Comparison of ENCODE assay signal across 8 mouse cellular contexts in the genomic region with DNA sequence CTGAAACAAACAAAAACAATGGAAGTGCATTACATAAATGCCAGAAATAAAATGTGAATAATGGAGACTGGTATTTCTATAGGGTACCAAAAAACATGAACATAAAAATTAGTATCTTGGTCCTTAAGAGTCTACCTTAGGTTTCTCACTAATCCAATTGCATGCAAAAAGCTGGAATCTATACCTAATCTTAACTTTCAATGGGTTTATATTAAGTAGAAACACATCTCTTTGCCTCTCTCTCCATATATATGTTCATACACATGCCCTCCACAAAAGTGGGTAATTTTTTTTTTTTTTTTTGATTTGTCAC. TPM values are rescaled to one million over a fixed set of nuclear protein-coding genes. Genes with fewer than 3 reads are reported as not detected.
DNase-seq lines count a peak whose midpoint lies in the region; ATAC-seq lines count a peak whose summit lies in the region.

Smim10l1 (plus strand) TSS at position 301 of the 313 bp plus-strand sequence.

- H3K4me1 ChIP-seq in kidney, embryonic 15.5 days = no peaks in the 10 kb centered on the region
- H3K4me1 ChIP-seq in intestine, embryonic 16.5 days (ENCODE audit: control insufficient read depth, insufficient read depth, low read length) = no peaks in the 10 kb centered on the region
- 0 out of 2 replicates have a peak, but pooled peaks cover 9% of the 10 kb centered on the region for H3K4me1 ChIP-seq in midbrain, embryonic 10.5 days

- peaks cover 10% of the 10 kb centered on the region for H3K36me3 ChIP-seq in kidney, embryonic 15.5 days
- H3K36me3 ChIP-seq in intestine, embryonic 16.5 days (ENCODE audit: control insufficient read depth, insufficient read depth, low read length) = no peaks in the 10 kb centered on the region
- H3K36me3 ChIP-seq in midbrain, embryonic 10.5 days = peaks cover 20% of the 10 kb centered on the region

- H3K4me3 ChIP-seq in kidney, embryonic 15.5 days (replicated peaks) = peak within 1 kb of the TSS; percentile 85
- H3K4me3 ChIP-seq in intestine, embryonic 16.5 days (ENCODE audit: low read length) = peak within 1 kb of the TSS; percentile 82
- H3K4me3 ChIP-seq in midbrain, embryonic 10.5 days = peak within 1 kb of the TSS; percentile 83

- H3K27ac ChIP-seq in kidney, embryonic 15.5 days = peak within 1 kb of the TSS; percentile 97
- H3K27ac ChIP-seq in intestine, embryonic 16.5 days (ENCODE audit: low read length) = peak within 1 kb of the TSS; percentile 97
- H3K27ac ChIP-seq in midbrain, embryonic 10.5 days (replicated peaks) = peak within 1 kb of the TSS; percentile 99

- H3K4me2 ChIP-seq in kidney, embryonic 15.5 days = peak within 1 kb of the TSS; percentile 73
- peak within 1 kb of the TSS; percentile 76 for H3K4me2 ChIP-seq in intestine, embryonic 16.5 days (ENCODE audit: low read depth, low read length)

- H3K27me3 ChIP-seq in kidney, embryonic 15.5 days = no peaks in the 10 kb centered on the region
- no peaks in the 10 kb centered on the region for H3K27me3 ChIP-seq in intestine, embryonic 16.5 days (replicated peaks; ENCODE audit: control insufficient read depth, insufficient read depth, low read length)
- H3K27me3 ChIP-seq in midbrain, embryonic 10.5 days (ENCODE audit: low read depth, poor library complexity, severe bottlenecking) = no peaks in the 10 kb centered on the region

- H3K9me3 ChIP-seq in kidney, embryonic 15.5 days (replicated peaks) = no peaks in the 10 kb centered on the region
- H3K9me3 ChIP-seq in intestine, embryonic 16.5 days (ENCODE audit: control insufficient read depth, low read length) = no peaks in the 10 kb centered on the region
- H3K9me3 ChIP-seq in midbrain, embryonic 10.5 days (replicated peaks) = no peaks in the 10 kb centered on the region

- ATAC-seq in kidney, embryonic 15.5 days (replicated peaks; ENCODE audit: low FRiP score) = no peak
- no peak for ATAC-seq in intestine, embryonic 16.5 days

- peak within 1 kb of the TSS; percentile 92 for H3K9ac ChIP-seq in kidney, embryonic 15.5 days
- H3K9ac ChIP-seq in intestine, embryonic 16.5 days (ENCODE audit: low read depth, low read length) = peak within 1 kb of the TSS; percentile 96

- DNase-seq in kidney, postnatal 25 days = no peak
- DNase-seq in adrenal gland, postnatal 25 days = no peak
- no peak for DNase-seq in gastrocnemius, postnatal 25 days
- DNase-seq in midbrain, embryonic 10.5 days (ENCODE audit: low spot score) = no peak
- no peak for DNase-seq in urinary bladder, postnatal 10 days (ENCODE audit: low spot score)
- DNase-seq in urinary bladder, postnatal 4 days (ENCODE audit: low spot score in 2 of 2) = no peak

RNA-seq across cellular contexts. Expression of gene Smim10l1, which starts in this region (rescaled TPM):
- 85.2 and 93.2 TPM in 2 replicates for polyA plus RNA-seq in kidney, embryonic 15.5 days (2015; fragmentation: Nextera tagmentation; extraction: Ambion mirVana)
- total RNA-seq in adrenal gland, postnatal 25 days (2021) = 96.7 and 115 TPM in 2 replicates
- 100 to 1,000 TPM in 1 of 2 experiments, 10 to 100 TPM in 1; 93.6 to 114 TPM for total RNA-seq in gastrocnemius, postnatal 25 days (2021)
- 71.6 and 76.4 TPM in 2 replicates for polyA plus RNA-seq in intestine, embryonic 16.5 days (2015; fragmentation: Nextera tagmentation; extraction: Ambion mirVana)
- 71.8 and 84.5 TPM in 2 replicates for polyA plus RNA-seq in midbrain, embryonic 10.5 days (2016; fragmentation: Nextera tagmentation; extraction: Ambion mirVana)
